Mouse (Mus musculus): ENCODE measurements around the gene Rsph1. TPM values are rescaled to one million over a fixed set of nuclear protein-coding genes. Genes with fewer than 3 reads are reported as not detected.

The Rsph1 gene
- polyA plus RNA-seq, 1 experiment, result 11.7 TPM

- no peak for DNase-seq
- Histone ChIP-seq H3K4me1 (ENCODE audit: control insufficient read depth, insufficient read depth, low read length) (no peaks in the 10 kb centered on the region), H3K4me3 (replicated peaks; ENCODE audit: extremely low read depth, low read depth, low read length) (no peak overlapping the region)
- TF ChIP-seq POLR2A (IDR thresholded peaks at IDR 0.05; ENCODE audit: borderline replicate concordance, extremely low read depth, low read depth, low read length), result no peak
- TF ChIP-seq CTCF (IDR thresholded peaks at IDR 0.05; ENCODE audit: insufficient read depth, low read length), result no peak
- WGBS, result 59% methylated on average over 4 of the region's 4 CpGs
Observed at GRCm38 (mm10) chr17:31270246-31270645, 6.9 kb downstream of the Rsph1 start.

DNA sequence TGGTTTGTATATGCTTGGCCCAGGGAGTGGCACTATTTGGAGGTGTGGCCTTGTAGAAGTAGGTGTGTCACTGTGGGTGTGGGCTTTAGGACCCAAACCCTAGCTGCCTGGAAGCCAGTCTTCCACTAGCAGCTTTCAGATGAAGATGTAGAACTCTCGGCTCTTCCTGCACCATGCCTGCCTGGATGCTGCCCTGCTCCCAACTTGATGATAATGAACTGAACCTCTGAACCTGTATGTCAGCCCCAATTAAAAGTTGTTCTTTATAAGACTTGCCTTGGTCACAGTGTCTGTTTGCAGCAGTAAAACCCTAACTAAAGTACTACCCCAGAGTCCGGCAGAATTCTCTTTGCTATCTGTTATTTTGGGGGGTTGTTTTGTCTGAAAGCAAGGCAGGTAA is 7.4 kb downstream of the Rsph1 start:
- DNase-seq, result no peak
- TF ChIP-seq CTCF (IDR thresholded peaks at IDR 0.05; ENCODE audit: insufficient read depth, low read length) (no peak), POLR2A (IDR thresholded peaks at IDR 0.05; ENCODE audit: borderline replicate concordance, extremely low read depth, low read depth, low read length) (no peak)
- H3K4me3 ChIP-seq (replicated peaks; ENCODE audit: extremely low read depth, low read depth, low read length), result no peak overlapping the region
- WGBS, result 91% methylated on average over 2 of the region's 2 CpGs
- no peaks in the 10 kb centered on the region for H3K4me1 ChIP-seq (ENCODE audit: control insufficient read depth, insufficient read depth, low read length)

DNA sequence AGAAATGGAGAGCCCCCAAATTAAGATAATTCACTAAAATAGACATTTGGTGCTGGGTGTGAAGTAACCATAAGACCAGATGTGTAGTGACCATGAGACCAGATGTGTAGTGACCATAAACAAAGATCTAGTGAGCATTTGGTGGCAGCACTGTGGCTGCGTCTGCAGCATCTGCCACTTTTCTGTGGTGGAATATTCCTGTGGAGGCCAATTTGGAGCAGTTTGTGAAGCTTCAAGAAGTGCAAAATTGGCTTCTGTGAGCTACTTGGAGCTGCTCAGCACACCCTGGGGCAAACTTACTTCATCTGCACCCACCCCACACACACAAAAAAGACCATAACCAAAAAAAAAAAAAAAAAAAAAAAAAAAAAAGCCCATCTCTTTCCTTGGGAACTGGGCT is 9.2 kb downstream of the Rsph1 start:
- no peak for DNase-seq
- Histone ChIP-seq H3K4me3 (replicated peaks; ENCODE audit: extremely low read depth, low read depth, low read length) (no peak overlapping the region), H3K4me1 (ENCODE audit: control insufficient read depth, insufficient read depth, low read length) (no peaks in the 10 kb centered on the region)
- 74% methylated on average over 1 of the region's 1 CpGs for WGBS
- TF ChIP-seq CTCF (IDR thresholded peaks at IDR 0.05; ENCODE audit: insufficient read depth, low read length) (no peak), POLR2A (IDR thresholded peaks at IDR 0.05; ENCODE audit: borderline replicate concordance, extremely low read depth, low read depth, low read length) (no peak)

DNA sequence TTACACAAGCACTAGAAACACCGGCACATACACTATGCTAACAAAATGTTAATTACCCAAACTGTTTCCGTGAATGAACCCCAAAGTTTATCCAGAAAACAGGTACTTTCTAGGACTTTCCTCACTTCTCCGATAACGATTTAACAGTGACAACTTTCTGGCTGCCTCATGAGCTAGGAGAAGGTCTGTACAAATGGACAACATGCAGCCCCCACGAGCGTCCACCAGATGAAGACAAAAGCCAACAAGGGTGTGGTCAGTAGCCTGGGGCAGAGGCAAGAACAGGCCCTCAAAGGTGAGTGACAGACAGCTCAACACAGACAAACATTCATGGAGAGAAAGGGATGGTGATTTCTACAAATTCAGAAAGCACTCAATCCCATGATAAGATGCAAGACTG is 9.6 kb downstream of the Rsph1 start:
- DNase-seq, result no peak
- no peaks in the 10 kb centered on the region for H3K4me1 ChIP-seq (ENCODE audit: control insufficient read depth, insufficient read depth, low read length)
- WGBS, result 77% methylated on average over 6 of the region's 6 CpGs
- TF ChIP-seq CTCF (IDR thresholded peaks at IDR 0.05; ENCODE audit: insufficient read depth, low read length) (no peak), POLR2A (IDR thresholded peaks at IDR 0.05; ENCODE audit: borderline replicate concordance, extremely low read depth, low read depth, low read length) (no peak)
- no peak overlapping the region for H3K4me3 ChIP-seq (replicated peaks; ENCODE audit: extremely low read depth, low read depth, low read length)

DNA sequence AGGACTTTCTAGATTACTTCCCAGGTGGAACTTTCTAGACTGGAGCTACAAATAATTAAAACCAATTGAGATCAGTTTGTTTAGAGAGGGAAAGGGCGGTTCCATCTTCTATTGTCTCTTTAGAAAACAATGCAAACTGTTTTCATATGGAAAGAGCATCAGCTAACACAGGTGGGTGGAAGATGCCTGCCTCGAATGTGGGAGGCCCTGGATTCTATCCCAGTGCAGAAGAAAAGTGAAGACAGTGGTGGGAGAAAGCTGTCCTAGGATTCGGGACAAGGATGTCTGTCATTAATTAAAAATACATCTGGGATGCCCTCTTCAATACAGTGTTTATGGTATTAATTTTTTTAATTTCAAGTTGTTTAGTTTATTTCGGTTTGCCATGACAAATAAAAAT is 10.0 kb downstream of the Rsph1 start:
- no peak for TF ChIP-seq CTCF (IDR thresholded peaks at IDR 0.05; ENCODE audit: insufficient read depth, low read length)
- no peak for TF ChIP-seq POLR2A (IDR thresholded peaks at IDR 0.05; ENCODE audit: borderline replicate concordance, extremely low read depth, low read depth, low read length)
- Histone ChIP-seq H3K4me3 (replicated peaks; ENCODE audit: extremely low read depth, low read depth, low read length) (no peak overlapping the region), H3K4me1 (ENCODE audit: control insufficient read depth, insufficient read depth, low read length) (no peaks in the 10 kb centered on the region)
- no peak for DNase-seq
- 64% methylated on average over 4 of the region's 4 CpGs for WGBS

GRCm38 (mm10) chr17:31266321-31266950 is 10.7 kb downstream of the Rsph1 start:
- Histone ChIP-seq H3K4me3 (replicated peaks; ENCODE audit: extremely low read depth, low read depth, low read length) (no peak overlapping the region), H3K4me1 (ENCODE audit: control insufficient read depth, insufficient read depth, low read length) (no peaks in the 10 kb centered on the region)
- DNase-seq, result no peak
- WGBS, result 71% methylated on average over 7 of the region's 7 CpGs
- TF ChIP-seq POLR2A (IDR thresholded peaks at IDR 0.05; ENCODE audit: borderline replicate concordance, extremely low read depth, low read depth, low read length), result no peak
- TF ChIP-seq CTCF (IDR thresholded peaks at IDR 0.05; ENCODE audit: insufficient read depth, low read length), result no peak

DNA sequence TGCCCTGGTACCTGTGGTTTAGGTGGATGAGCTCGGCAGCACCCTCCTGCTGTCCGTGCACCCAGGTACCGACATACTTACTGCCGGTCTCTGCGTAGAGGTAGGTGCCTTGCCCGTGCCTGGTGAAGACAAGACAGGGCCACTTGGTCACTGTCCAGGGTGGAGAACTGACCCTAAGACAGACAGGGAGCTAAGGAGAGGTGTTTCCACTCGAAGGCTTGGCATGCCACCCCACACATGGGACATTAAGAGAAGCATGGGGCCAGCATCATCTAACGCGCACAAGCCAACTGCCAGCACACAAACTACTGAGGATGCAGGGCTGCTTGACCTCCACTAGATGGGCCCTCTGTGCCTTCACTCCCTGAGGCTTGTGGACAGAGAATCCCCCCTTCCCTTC is 11.4 kb downstream of the Rsph1 start:
- Histone ChIP-seq H3K4me1 (ENCODE audit: control insufficient read depth, insufficient read depth, low read length) (no peaks in the 10 kb centered on the region), H3K4me3 (replicated peaks; ENCODE audit: extremely low read depth, low read depth, low read length) (no peak overlapping the region)
- TF ChIP-seq POLR2A (IDR thresholded peaks at IDR 0.05; ENCODE audit: borderline replicate concordance, extremely low read depth, low read depth, low read length) (no peak), CTCF (IDR thresholded peaks at IDR 0.05; ENCODE audit: insufficient read depth, low read length) (no peak)
- WGBS, result 93% methylated on average over 9 of the region's 9 CpGs
- no peak for DNase-seq

- WGBS, result 19% methylated on average over 3 of the region's 3 CpGs
- DNase-seq, result no peak
- H3K4me1 ChIP-seq (ENCODE audit: control insufficient read depth, insufficient read depth, low read length), result no peaks in the 10 kb centered on the region
- H3K4me3 ChIP-seq (replicated peaks; ENCODE audit: extremely low read depth, low read depth, low read length), result no peak overlapping the region
- no peak for TF ChIP-seq CTCF (IDR thresholded peaks at IDR 0.05; ENCODE audit: insufficient read depth, low read length)
- TF ChIP-seq POLR2A (IDR thresholded peaks at IDR 0.05; ENCODE audit: borderline replicate concordance, extremely low read depth, low read depth, low read length), result no peak
Observed at GRCm38 (mm10) chr17:31265171-31265572, 12.0 kb downstream of the Rsph1 start.

DNA sequence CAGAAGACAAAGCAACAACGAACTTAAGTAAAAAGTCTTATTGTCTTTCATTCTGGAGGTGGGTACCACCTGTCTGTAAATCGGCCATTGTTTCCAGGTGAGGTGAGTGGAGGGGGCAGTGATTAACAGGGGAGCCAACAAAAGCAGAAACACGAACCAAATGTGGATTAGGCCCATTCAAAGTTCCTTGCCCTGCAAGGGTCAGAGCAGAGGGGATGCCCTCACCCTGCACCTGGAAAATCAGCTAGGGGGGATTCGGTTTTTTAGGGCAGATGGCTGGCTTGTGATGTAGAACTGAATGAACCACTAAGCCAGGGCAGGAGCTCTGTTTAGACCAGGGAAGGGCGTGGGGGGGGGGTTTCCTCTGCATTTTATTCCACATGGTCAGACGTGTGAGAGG is 12.8 kb downstream of the Rsph1 start:
- TF ChIP-seq CTCF (IDR thresholded peaks at IDR 0.05; ENCODE audit: insufficient read depth, low read length), result no peak
- no peak for TF ChIP-seq POLR2A (IDR thresholded peaks at IDR 0.05; ENCODE audit: borderline replicate concordance, extremely low read depth, low read depth, low read length)
- Histone ChIP-seq H3K4me3 (replicated peaks; ENCODE audit: extremely low read depth, low read depth, low read length) (no peak overlapping the region), H3K4me1 (ENCODE audit: control insufficient read depth, insufficient read depth, low read length) (no peaks in the 10 kb centered on the region)
- 61% methylated on average over 6 of the region's 6 CpGs for WGBS
- DNase-seq, result no peak

DNA sequence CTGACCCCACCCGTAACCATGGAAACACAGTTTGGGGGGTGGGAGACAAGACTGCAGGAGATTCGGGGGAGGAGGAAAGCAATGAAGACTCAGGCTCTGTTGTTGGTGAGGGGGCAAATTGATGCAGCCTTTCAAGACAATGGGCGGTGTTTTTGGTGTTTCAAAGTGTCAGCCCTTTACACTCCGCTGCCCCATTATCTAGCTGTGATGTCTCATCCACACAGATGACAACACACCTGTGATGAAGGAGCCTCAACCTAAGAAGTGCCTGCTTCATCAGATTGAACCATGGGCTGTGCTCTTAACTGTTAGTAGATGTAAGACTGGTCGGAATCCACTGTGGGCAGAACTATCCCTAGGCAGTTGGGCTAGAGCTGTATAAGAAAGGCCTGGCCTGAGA is 13.4 kb downstream of the Rsph1 start:
- DNase-seq, result no peak
- TF ChIP-seq CTCF (IDR thresholded peaks at IDR 0.05; ENCODE audit: insufficient read depth, low read length), result no peak
- TF ChIP-seq POLR2A (IDR thresholded peaks at IDR 0.05; ENCODE audit: borderline replicate concordance, extremely low read depth, low read depth, low read length), result no peak
- Histone ChIP-seq H3K4me3 (replicated peaks; ENCODE audit: extremely low read depth, low read depth, low read length) (no peak overlapping the region), H3K4me1 (ENCODE audit: control insufficient read depth, insufficient read depth, low read length) (no peaks in the 10 kb centered on the region)
- WGBS, result 95% methylated on average over 5 of the region's 5 CpGs
